Mouse (Mus musculus) G1E (cell line): ENCODE data around the gene Zfp106.

Experiments used
- CTCF ChIP-seq: IDR thresholded peaks from 2 replicates; pipeline ENCODE4 v1.5.1; 2012; ENCODE audit warnings: low read depth, low read length, inconsistent platforms, mixed read lengths
- GATA1 ChIP-seq: IDR thresholded peaks from 2 replicates; pipeline ENCODE4 v1.6.1; 2012; ENCODE audit warnings: borderline replicate concordance, low read length, inconsistent platforms, mixed read lengths

DNA sequence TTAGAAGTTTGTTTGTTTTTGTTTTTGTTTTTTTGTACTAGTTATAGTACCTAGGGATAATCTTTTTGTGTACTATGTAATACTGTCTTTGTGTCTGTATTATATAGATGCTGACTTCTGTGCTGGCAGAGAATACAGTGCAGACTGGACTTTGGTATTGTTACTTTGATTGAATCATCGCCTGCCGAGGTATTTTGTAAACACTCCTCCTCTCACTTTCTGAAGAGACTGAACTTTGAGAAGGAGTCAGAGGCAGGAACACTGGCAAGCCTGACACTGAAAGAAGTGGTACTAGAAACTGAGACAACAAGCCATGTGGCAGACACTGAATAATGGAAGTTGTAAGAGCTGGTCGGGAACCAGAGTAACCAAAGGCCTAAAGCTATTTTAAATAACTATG lies 6.8 kb downstream of the Zfp106 start:
- TF ChIP-seq CTCF (no peak), GATA1 (no peak)
